Mouse (Mus musculus) hindbrain, embryonic 10.5 days (tissue): ENCODE measurements at regions not wholly inside any gene's neighbourhood (a gene's known extent, or its start where the extent isn't known, plus 50 kb on each side); places are given as distances from the start of the nearest gene placed in this dataset.

Experiments
- DNase-seq: peaks from one replicate; pipeline ENCODE4 v3.0.0-alpha.2; 2017; ENCODE audit warnings: low spot score
- H3K27ac ChIP-seq: fragments of 300-500 bp; sonication (generic); 2 replicates; pipeline ENCODE4 v1.5.1; 2016; ENCODE audit warnings: mild to moderate bottlenecking, moderate library complexity
- H3K27me3 ChIP-seq: fragments of 300-500 bp; sonication (generic); 2 replicates; pipeline ENCODE4 v1.6.1; 2016; ENCODE audit warnings: mild to moderate bottlenecking; ENCODE audit not compliant: poor library complexity, insufficient read depth, severe bottlenecking
- H3K36me3 ChIP-seq: fragments of 300-500 bp; sonication (generic); 2 replicates; pipeline ENCODE4 v1.6.1; 2016; ENCODE audit warnings: mild to moderate bottlenecking, moderate library complexity
- H3K4me1 ChIP-seq: fragments of 300-500 bp; sonication (generic); replicated peaks from 2 replicates; pipeline ENCODE4 v1.6.1; 2016; ENCODE audit warnings: mild to moderate bottlenecking
- H3K4me3 ChIP-seq: fragments of 300-500 bp; sonication (generic); 2 replicates; pipeline ENCODE4 v1.5.1; 2016; ENCODE audit warnings: mild to moderate bottlenecking, moderate library complexity
- H3K9me3 ChIP-seq: fragments of 300-500 bp; sonication (generic); 2 replicates; pipeline ENCODE4 v1.6.1; 2016; ENCODE audit warnings: mild to moderate bottlenecking, moderate library complexity
- WGBS: fragments of 180-500 bp; shearing (Covaris S2); methylation state at CpG from one replicate; pipeline ENCODE4 v1.1.7; 2016; 5-methylcytosine and 5-hydroxymethylcytosine counted together

- 66% methylated on average over 7 of the region's 7 CpGs for WGBS
- no peak overlapping the region for H3K27ac ChIP-seq
- no peak for DNase-seq
- no peaks in the 10 kb centered on the region for H3K27me3 ChIP-seq
- H3K9me3 ChIP-seq, result no peaks in the 10 kb centered on the region
- peaks cover 6% of the 10 kb centered on the region; the same call in 1 of the 2 replicates for H3K4me1 ChIP-seq
- no peak overlapping the region for H3K4me3 ChIP-seq
- H3K36me3 ChIP-seq, result no peaks in the 10 kb centered on the region
Observed at GRCm38 (mm10) chr2:107965336-107966306, 675.2 kb downstream of the Kcna4 start.

GRCm38 (mm10) chr2:107968526-107968925, 678.1 kb downstream of the Kcna4 start:
- Histone ChIP-seq H3K9me3 (no peaks in the 10 kb centered on the region), H3K27me3 (no peaks in the 10 kb centered on the region), H3K4me1 (peaks cover 6% of the 10 kb centered on the region; the same call in 1 of the 2 replicates), H3K27ac (no peak overlapping the region), H3K36me3 (no peaks in the 10 kb centered on the region), H3K4me3 (no peak overlapping the region)
- DNase-seq, result no peak
- 57% methylated on average over 2 of the region's 2 CpGs for WGBS

- H3K4me3 ChIP-seq, result no peak overlapping the region
- DNase-seq, result no peak
- H3K27ac ChIP-seq, result no peak overlapping the region
- H3K27me3 ChIP-seq, result no peaks in the 10 kb centered on the region
- H3K9me3 ChIP-seq, result no peaks in the 10 kb centered on the region
- no peaks in the 10 kb centered on the region for H3K36me3 ChIP-seq
- WGBS, result 88% methylated on average over 2 of the region's 2 CpGs
- H3K4me1 ChIP-seq, result peaks cover 6% of the 10 kb centered on the region; the same call in 1 of the 2 replicates
Observed at GRCm38 (mm10) chr2:107969526-107969925, 679.1 kb downstream of the Kcna4 start.

GRCm38 (mm10) chr2:107973528-107973927, 683.1 kb downstream of the Kcna4 start:
- Histone ChIP-seq H3K4me1 (no peaks in the 10 kb centered on the region), H3K4me3 (no peak overlapping the region), H3K27me3 (no peaks in the 10 kb centered on the region), H3K27ac (no peak overlapping the region), H3K36me3 (no peaks in the 10 kb centered on the region), H3K9me3 (no peaks in the 10 kb centered on the region)
- WGBS, result 73% methylated on average over 4 of the region's 4 CpGs
- DNase-seq, result no peak

- H3K4me1 ChIP-seq, result no peaks in the 10 kb centered on the region
- no peak overlapping the region for H3K4me3 ChIP-seq
- H3K27ac ChIP-seq, result no peak overlapping the region
- H3K36me3 ChIP-seq, result no peaks in the 10 kb centered on the region
- H3K9me3 ChIP-seq, result no peaks in the 10 kb centered on the region
- H3K27me3 ChIP-seq, result no peaks in the 10 kb centered on the region
- no peak for DNase-seq
- WGBS, result 79% methylated on average over 6 of the region's 6 CpGs
Observed at GRCm38 (mm10) chr2:107994831-107995230, 704.4 kb downstream of the Kcna4 start.

GRCm38 (mm10) chr2:108011534-108011933, 721.1 kb downstream of the Kcna4 start:
- Histone ChIP-seq H3K4me3 (no peak overlapping the region), H3K27me3 (no peaks in the 10 kb centered on the region), H3K36me3 (no peaks in the 10 kb centered on the region), H3K4me1 (no peaks in the 10 kb centered on the region), H3K27ac (no peak overlapping the region), H3K9me3 (no peaks in the 10 kb centered on the region)
- DNase-seq, result no peak
- WGBS, result 90% methylated on average over 3 of the region's 3 CpGs

- Histone ChIP-seq H3K36me3 (no peaks in the 10 kb centered on the region), H3K9me3 (no peaks in the 10 kb centered on the region), H3K4me1 (no peaks in the 10 kb centered on the region), H3K27ac (no peak overlapping the region), H3K27me3 (no peaks in the 10 kb centered on the region), H3K4me3 (no peak overlapping the region)
- no peak for DNase-seq
- WGBS, result 75% methylated on average over 3 of the region's 3 CpGs
Observed at GRCm38 (mm10) chr2:108023206-108023605, 732.8 kb downstream of the Kcna4 start.

GRCm38 (mm10) chr2:108030657-108031056, 740.2 kb downstream of the Kcna4 start:
- 96% methylated on average over 2 of the region's 2 CpGs for WGBS
- DNase-seq, result no peak
- H3K36me3 ChIP-seq, result no peaks in the 10 kb centered on the region

GRCm38 (mm10) chr2:108032301-108033013, 742.0 kb downstream of the Kcna4 start:
- Histone ChIP-seq H3K4me3 (no peak overlapping the region), H3K36me3 (no peaks in the 10 kb centered on the region), H3K9me3 (no peaks in the 10 kb centered on the region), H3K27ac (no peak overlapping the region), H3K27me3 (no peaks in the 10 kb centered on the region), H3K4me1 (peaks cover 18% of the 10 kb centered on the region)
- DNase-seq, result no peak
- 61% methylated on average over 3 of the region's 3 CpGs for WGBS

More at GRCm38 (mm10) chr2:108030657-108031056, 740.2 kb downstream of the Kcna4 start:
- Histone ChIP-seq H3K9me3 (no peaks in the 10 kb centered on the region), H3K4me1 (peaks cover 18% of the 10 kb centered on the region), H3K4me3 (no peak overlapping the region), H3K27ac (no peak overlapping the region), H3K27me3 (no peaks in the 10 kb centered on the region)

- H3K36me3 ChIP-seq, result no peaks in the 10 kb centered on the region
- H3K27me3 ChIP-seq, result no peaks in the 10 kb centered on the region
- 55% methylated on average over 8 of the region's 8 CpGs for WGBS
- DNase-seq, result no peak
- no peak overlapping the region for H3K27ac ChIP-seq
- H3K4me3 ChIP-seq, result no peak overlapping the region
- H3K4me1 ChIP-seq, result peaks cover 18% of the 10 kb centered on the region
- H3K9me3 ChIP-seq, result no peaks in the 10 kb centered on the region
Observed at GRCm38 (mm10) chr2:108033328-108034182, 743.1 kb downstream of the Kcna4 start.

- no peak overlapping the region for H3K27ac ChIP-seq
- 64% methylated on average over 4 of the region's 4 CpGs for WGBS
- no peak for DNase-seq
- H3K27me3 ChIP-seq, result no peaks in the 10 kb centered on the region
- H3K36me3 ChIP-seq, result no peaks in the 10 kb centered on the region
- H3K9me3 ChIP-seq, result no peaks in the 10 kb centered on the region
- peaks cover 18% of the 10 kb centered on the region for H3K4me1 ChIP-seq
- H3K4me3 ChIP-seq, result no peak overlapping the region
Observed at GRCm38 (mm10) chr2:108034882-108035281, 744.4 kb downstream of the Kcna4 start.

- Histone ChIP-seq H3K9me3 (no peaks in the 10 kb centered on the region), H3K27ac (no peak overlapping the region), H3K36me3 (no peaks in the 10 kb centered on the region), H3K27me3 (no peaks in the 10 kb centered on the region), H3K4me3 (no peak overlapping the region), H3K4me1 (no peaks in the 10 kb centered on the region)
- DNase-seq, result no peak
- WGBS, result 84% methylated on average over 2 of the region's 2 CpGs
Observed at GRCm38 (mm10) chr2:108042086-108042485, 751.6 kb downstream of the Kcna4 start.
